Mouse (Mus musculus): ENCODE data around the gene Fpgt.

DNA sequence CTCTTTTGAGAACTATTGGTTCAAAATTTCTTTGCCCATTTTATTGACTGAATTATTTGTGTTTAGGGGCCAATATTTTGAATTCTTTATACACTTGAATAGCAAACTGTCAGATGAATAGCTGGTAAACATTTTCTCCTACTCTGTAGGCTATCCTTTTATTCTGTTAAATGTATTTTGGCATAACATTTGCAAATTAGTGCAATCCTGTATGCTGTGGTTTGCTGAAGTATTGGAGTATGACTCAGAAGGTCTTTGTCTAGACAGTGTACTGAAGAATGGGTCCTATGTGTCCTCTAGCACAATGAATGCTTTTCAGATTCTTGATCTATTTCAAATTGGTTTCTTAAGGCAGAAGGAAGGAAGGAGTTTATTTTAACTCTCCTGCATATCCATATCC, 35.6 kb downstream of the Fpgt start:
- TF ChIP-seq CTCF (conservative IDR thresholded peaks at IDR 0.05; ENCODE audit: low read length) (no peak), NANOG (IDR thresholded peaks at IDR 0.05; ENCODE audit: borderline replicate concordance, low read length) (no peak), POU5F1 (IDR thresholded peaks at IDR 0.05; ENCODE audit: borderline replicate concordance, low read length) (no peak)

Data from E14TG2a.4 (cell line).